Mouse (Mus musculus) liver, embryonic 14.5 days (tissue): ENCODE measurements around the gene Sik3. TPM values are rescaled to one million over a fixed set of nuclear protein-coding genes. Genes with fewer than 3 reads are reported as not detected.
A peak's percentile ranks its signal among the peaks of the same experiment; 100 is the strongest.

Experiments used
- ATAC-seq: fragments of 200-750 bp; cut with Nextera tagmentation; 2 replicates; pipeline ENCODE4 v1.8.0; 2017; ENCODE audit warnings: moderate number of reproducible peaks, mild to moderate bottlenecking, moderate library complexity; ENCODE audit not compliant: insufficient read depth
- DNase-seq, 3 experiments: peaks; one replicate each; pipeline ENCODE4 v3.0.0-alpha.2; 2012 to 2013; ENCODE audit warnings: low read depth in 3 of 3, low spot score in 3 of 3
- H3K27ac ChIP-seq: fragments of 300-500 bp; sonication (generic); 2 replicates; pipeline ENCODE4 v1.5.1; 2014; ENCODE audit warnings: moderate library complexity, mild to moderate bottlenecking, control low read depth, inconsistent platforms
- H3K27me3 ChIP-seq: fragments of 300-500 bp; sonication (generic); 2 replicates; pipeline ENCODE4 v1.6.1; 2014; ENCODE audit warnings: mild to moderate bottlenecking, low read length, moderate library complexity; ENCODE audit not compliant: control insufficient read depth, insufficient read depth
- H3K36me3 ChIP-seq: fragments of 300-500 bp; sonication (generic); replicated peaks from 2 replicates; pipeline ENCODE4 v1.6.1; 2014; ENCODE audit warnings: low read depth; ENCODE audit not compliant: control insufficient read depth, insufficient read depth
- H3K4me1 ChIP-seq, 2 experiments: fragments of 200-500 bp in 1 of 2; fragments of 300-500 bp in 1 of 2; sonication (generic) in 1 of 2; replicated peaks; 2 replicates each; pipeline ENCODE4 v1.6.1; 2012 to 2014; ENCODE audit warnings: antibody characterized with exemption in 1 of 2, inconsistent platforms in 1 of 2, low read length in 1 of 2; ENCODE audit not compliant: control insufficient read depth in 2 of 2, insufficient read depth in 2 of 2
- H3K4me2 ChIP-seq: fragments of 300-500 bp; sonication (generic); 2 replicates; pipeline ENCODE4 v1.6.1; 2014; ENCODE audit warnings: low read depth, mild to moderate bottlenecking, control low read depth, moderate library complexity
- H3K4me3 ChIP-seq, 2 experiments: fragments of 200-500 bp in 1 of 2; fragments of 300-500 bp in 1 of 2; sonication (generic) in 1 of 2; 2 replicates each; pipeline ENCODE4 v1.5.1; 2012 to 2014; ENCODE audit warnings: low read depth in 2 of 2, low read length in 2 of 2, mild to moderate bottlenecking in 2 of 2, control low read depth in 1 of 2, inconsistent platforms in 1 of 2, moderate library complexity in 1 of 2; ENCODE audit not compliant: insufficient read depth in 1 of 2
- H3K9ac ChIP-seq: fragments of 300-500 bp; sonication (generic); replicated peaks from 2 replicates; pipeline ENCODE4 v1.6.1; 2014; ENCODE audit warnings: mild to moderate bottlenecking, control low read depth, moderate library complexity
- H3K9me3 ChIP-seq: fragments of 300-500 bp; sonication (generic); 2 replicates; pipeline ENCODE4 v1.6.1; 2016; ENCODE audit warnings: low read length, mixed read lengths; ENCODE audit not compliant: control insufficient read depth
- CTCF ChIP-seq: IDR thresholded peaks from 2 replicates; pipeline ENCODE4 v1.5.1; 2016; ENCODE audit warnings: antibody characterized with exemption, low read depth, control low read depth
- EP300 ChIP-seq: IDR thresholded peaks from 2 replicates; pipeline ENCODE4 v1.6.1; 2016; ENCODE audit warnings: antibody characterized with exemption, low read depth
- WGBS: fragments of 180-500 bp; shearing (Covaris S2); extraction: QIAGEN DNeasy Blood & Tissue Kit; methylation state at CpG from one replicate; pipeline ENCODE4 v1.1.7; 2014; ENCODE audit not compliant: insufficient replicate concordance; 5-methylcytosine and 5-hydroxymethylcytosine counted together
- polyA plus RNA-seq, 2 experiments: library from polyadenylated mRNA; depleted of rRNA in 1 of 2; stranded (reverse) in 1 of 2; unstranded in 1 of 2; fragments of >200 nt; fragmentation: Nextera tagmentation in 1 of 2; extraction: Ambion mirVana in 1 of 2; gene quantifications; 2 replicates each; pipeline versions ENCODE4 v1.2.1 to v1.2.3; 2012 to 2014

The Sik3 gene
- polyA plus RNA-seq, 2 experiments, result 2.1 to 3.0 TPM

- no peaks in the 10 kb centered on the region for H3K27me3 ChIP-seq
- H3K9me3 ChIP-seq, result no peaks in the 10 kb centered on the region
- TF ChIP-seq CTCF (no peak), EP300 (no peak)
- ATAC-seq, result no peak
- peaks cover 0 to 13% of the 10 kb centered on the region in 2 experiments; a peak in 3 of 4 replicates for H3K4me1 ChIP-seq
- no peak overlapping the region for H3K4me2 ChIP-seq
- no peak for DNase-seq
- H3K4me3 ChIP-seq, result no peak overlapping the region
- 84% methylated on average over 9 of the region's 9 CpGs for WGBS
- no peak overlapping the region for H3K9ac ChIP-seq
- H3K27ac ChIP-seq, result no peak overlapping the region
- no peaks in the 10 kb centered on the region; the same call in 1 of the 2 replicates for H3K36me3 ChIP-seq
Measured at GRCm38 (mm10) chr9:46178595-46178994, 166.0 kb downstream of the Sik3 start.

- Histone ChIP-seq H3K36me3 (no peaks in the 10 kb centered on the region; the same call in 1 of the 2 replicates), H3K4me3 (no peak overlapping the region), H3K4me2 (no peak overlapping the region), H3K9ac (no peak overlapping the region), H3K9me3 (no peaks in the 10 kb centered on the region), H3K4me1 (peaks cover 0 to under 1% of the 10 kb centered on the region in 2 experiments; a peak in 2 of 4 replicates), H3K27me3 (no peaks in the 10 kb centered on the region), H3K27ac (no peak overlapping the region)
- DNase-seq (no peak), ATAC-seq (no peak)
- TF ChIP-seq CTCF, result no peak
- TF ChIP-seq EP300, result no peak
- 71% methylated on average over 8 of the region's 8 CpGs for WGBS
Measured at GRCm38 (mm10) chr9:46181297-46181696, 168.7 kb downstream of the Sik3 start.

GRCm38 (mm10) chr9:46184542-46184941, 171.9 kb downstream of the Sik3 start:
- H3K9ac ChIP-seq, result no peak overlapping the region
- H3K9me3 ChIP-seq, result no peaks in the 10 kb centered on the region
- H3K27me3 ChIP-seq, result no peaks in the 10 kb centered on the region
- H3K36me3 ChIP-seq, result no peaks in the 10 kb centered on the region
- no peak overlapping the region for H3K4me3 ChIP-seq
- no peak overlapping the region for H3K4me2 ChIP-seq
- H3K4me1 ChIP-seq, result no peaks in the 10 kb centered on the region; a peak in 2 of 4 replicates
- TF ChIP-seq EP300 (no peak), CTCF (no peak)
- no peak for DNase-seq
- no peak for ATAC-seq
- 57% methylated on average over 5 of the region's 5 CpGs for WGBS
- no peak overlapping the region for H3K27ac ChIP-seq

GRCm38 (mm10) chr9:46185191-46185590, 172.6 kb downstream of the Sik3 start:
- Histone ChIP-seq H3K4me3 (no peak overlapping the region), H3K4me2 (no peak overlapping the region), H3K9ac (no peak overlapping the region), H3K27ac (no peak overlapping the region), H3K27me3 (no peaks in the 10 kb centered on the region), H3K4me1 (no peaks in the 10 kb centered on the region; a peak in 2 of 4 replicates), H3K9me3 (no peaks in the 10 kb centered on the region), H3K36me3 (no peaks in the 10 kb centered on the region)
- ATAC-seq (no peak), DNase-seq (no peak)
- 11% methylated on average over 2 of the region's 2 CpGs for WGBS
- TF ChIP-seq EP300, result no peak
- peak; percentile 53 for TF ChIP-seq CTCF

GRCm38 (mm10) chr9:46186387-46186786, 173.8 kb downstream of the Sik3 start:
- H3K27me3 ChIP-seq, result no peaks in the 10 kb centered on the region
- DNase-seq (no peak), ATAC-seq (no peak)
- no peak overlapping the region for H3K27ac ChIP-seq
- TF ChIP-seq EP300 (no peak), CTCF (peak; percentile 57)
- no peaks in the 10 kb centered on the region for H3K36me3 ChIP-seq
- H3K9ac ChIP-seq, result no peak overlapping the region
- H3K4me3 ChIP-seq, result no peak overlapping the region
- no peaks in the 10 kb centered on the region for H3K9me3 ChIP-seq
- H3K4me2 ChIP-seq, result no peak overlapping the region
- WGBS, result 79% methylated on average over 1 of the region's 1 CpGs
- no peaks in the 10 kb centered on the region; a peak in 2 of 4 replicates for H3K4me1 ChIP-seq
